Mouse (Mus musculus) olfactory bulb, adult 2 months (tissue): Measurements from ENCODE around the gene Grxcr1.

Experiments used
- CTCF ChIP-seq: fragments of 200-500 bp; IDR thresholded peaks from 2 replicates; pipeline ENCODE4 v1.5.1; 2012; ENCODE audit warnings: low read depth, mild to moderate bottlenecking, low read length, moderate library complexity; ENCODE audit not compliant: insufficient read depth
- POLR2A ChIP-seq: fragments of 200-500 bp; IDR thresholded peaks from 2 replicates; pipeline ENCODE4 v1.6.1; 2012; ENCODE audit warnings: mild to moderate bottlenecking, low read depth, low read length, moderate library complexity; ENCODE audit not compliant: insufficient read depth

GRCm38 (mm10) chr5:68012618-68013017 is 19.0 kb upstream of the Grxcr1 start:
- TF ChIP-seq POLR2A: no peak
- peak; percentile 48 for TF ChIP-seq CTCF
